Mouse (Mus musculus) kidney, adult 2 months (tissue): ENCODE measurements around the gene Cyp4a31. TPM values are rescaled to one million over a fixed set of nuclear protein-coding genes. Genes with fewer than 3 reads are reported as not detected.
"Not testable (repeated sequence)": the region's sequence is repeated elsewhere in the genome, so short reads cannot be mapped to it uniquely, and the experiment has no call there.

ENCODE experiments used
- DNase-seq: peaks from one replicate; pipeline ENCODE4 v3.0.0; 2021
- H3K27ac ChIP-seq: fragments of 200-500 bp; 2 replicates; pipeline ENCODE4 v1.5.1; 2012; ENCODE audit warnings: low read depth, low read length, control low read depth, inconsistent platforms; ENCODE audit not compliant: insufficient read depth
- H3K27me3 ChIP-seq: fragments of 200-500 bp; replicated peaks from 2 replicates; pipeline ENCODE4 v1.6.1; 2012; ENCODE audit warnings: mild to moderate bottlenecking, moderate library complexity, low read length, inconsistent platforms; ENCODE audit not compliant: control insufficient read depth, insufficient read depth
- H3K36me3 ChIP-seq: fragments of 200-500 bp; 2 replicates; pipeline ENCODE4 v1.6.1; 2012; ENCODE audit warnings: mild to moderate bottlenecking, moderate library complexity, low read length, inconsistent platforms; ENCODE audit not compliant: control insufficient read depth, insufficient read depth
- H3K4me1 ChIP-seq: fragments of 200-500 bp; 2 replicates; pipeline ENCODE4 v1.6.1; 2011; ENCODE audit warnings: low read length; ENCODE audit not compliant: control insufficient read depth, insufficient read depth
- H3K4me3 ChIP-seq: fragments of 200-500 bp; 2 replicates; pipeline ENCODE4 v1.5.1; 2011; ENCODE audit warnings: mild to moderate bottlenecking, low read depth, low read length, control low read depth; ENCODE audit not compliant: insufficient read depth
- CTCF ChIP-seq: fragments of 200-500 bp; conservative IDR thresholded peaks from 2 replicates; pipeline ENCODE4 v1.5.1; 2011; ENCODE audit warnings: low read depth, mild to moderate bottlenecking, control low read depth, low read length, moderate library complexity, mixed read lengths; ENCODE audit not compliant: insufficient read depth, insufficient read length
- POLR2A ChIP-seq: fragments of 200-500 bp; IDR thresholded peaks from one replicate; pipeline ENCODE4 v1.6.1; 2011; ENCODE audit warnings: low read depth, low read length, control low read depth
- WGBS: fragments of 180-500 bp; shearing (Covaris S2); methylation state at CpG from one replicate; pipeline ENCODE4 v1.1.7; 2018; 5-methylcytosine and 5-hydroxymethylcytosine counted together
- polyA plus RNA-seq: library from polyadenylated mRNA; depleted of rRNA; stranded (reverse); fragments of >200 nt; gene quantifications from 2 replicates; pipeline ENCODE4 v1.2.3, GENCODE M21; 2012; rRNA removed

Gene Cyp4a31
- polyA plus RNA-seq, 1 experiment: 234 TPM

DNA sequence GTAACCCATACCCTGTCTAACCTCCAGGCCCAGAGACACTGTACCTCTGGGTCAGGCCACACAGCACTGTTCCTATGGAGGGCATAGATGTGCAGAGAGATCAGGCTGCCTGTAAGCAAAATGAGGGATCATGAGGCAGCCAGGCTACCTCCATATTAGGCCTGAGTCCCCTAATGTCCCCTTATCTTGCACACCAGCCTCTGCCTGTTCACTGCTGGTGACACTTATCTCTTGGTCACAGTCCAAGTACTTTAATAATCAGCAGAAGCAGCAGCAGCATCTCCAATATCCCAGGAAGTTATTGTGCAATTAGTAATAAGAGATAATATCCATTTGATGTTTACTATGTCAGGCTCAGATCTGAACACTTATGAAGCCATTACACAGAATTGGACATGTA, 19.6 kb downstream of the Cyp4a31 start:
- DNase-seq: no peak
- H3K27ac ChIP-seq: no peak overlapping the region
- H3K36me3 ChIP-seq: no peaks in the 10 kb centered on the region
- no peak for TF ChIP-seq CTCF
- TF ChIP-seq POLR2A: no peak
- no peak overlapping the region for H3K4me3 ChIP-seq
- no peaks in the 10 kb centered on the region for H3K4me1 ChIP-seq
- H3K27me3 ChIP-seq: no peaks in the 10 kb centered on the region

GRCm38 (mm10) chr4:115596357-115596756, 32.9 kb downstream of the Cyp4a31 start:
- no peaks in the 10 kb centered on the region for H3K27me3 ChIP-seq
- DNase-seq: no peak
- no peak overlapping the region for H3K4me3 ChIP-seq
- H3K4me1 ChIP-seq: no peaks in the 10 kb centered on the region
- WGBS: 83% methylated on average over 1 of the region's 1 CpGs
- TF ChIP-seq CTCF (no peak), POLR2A (no peak)
- H3K36me3 ChIP-seq: no peaks in the 10 kb centered on the region
- no peak overlapping the region for H3K27ac ChIP-seq

DNA sequence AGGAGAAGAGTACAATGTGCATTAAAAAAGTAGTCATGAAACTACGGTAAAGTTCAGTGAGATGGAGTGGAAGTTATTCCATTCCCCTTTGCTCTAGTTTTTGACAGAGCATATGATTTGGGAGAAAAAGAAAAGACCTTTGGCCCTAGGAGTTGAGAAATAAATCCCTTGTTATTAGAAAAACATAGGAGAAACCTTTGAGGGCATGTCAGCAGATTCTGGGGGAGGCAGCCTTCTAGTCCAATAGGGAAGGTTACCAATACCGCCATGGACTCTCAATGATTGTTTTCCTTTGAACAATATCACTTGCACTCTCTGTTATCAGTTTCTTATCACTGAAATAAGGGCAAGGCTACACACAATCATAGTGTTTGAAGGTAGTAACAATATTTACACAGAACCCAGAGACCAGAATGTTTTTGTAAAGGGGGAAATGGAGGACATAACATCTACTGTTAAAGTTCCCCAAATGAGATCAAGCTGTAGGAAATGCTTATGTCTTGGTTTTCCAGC, 33.4 kb downstream of the Cyp4a31 start:
- Histone ChIP-seq H3K4me1 (no peaks in the 10 kb centered on the region), H3K36me3 (no peaks in the 10 kb centered on the region), H3K4me3 (no peak overlapping the region), H3K27me3 (no peaks in the 10 kb centered on the region), H3K27ac (no peak overlapping the region)
- DNase-seq: no peak
- 51% methylated on average over 2 of the region's 2 CpGs for WGBS
- TF ChIP-seq CTCF (no peak), POLR2A (no peak)

DNA sequence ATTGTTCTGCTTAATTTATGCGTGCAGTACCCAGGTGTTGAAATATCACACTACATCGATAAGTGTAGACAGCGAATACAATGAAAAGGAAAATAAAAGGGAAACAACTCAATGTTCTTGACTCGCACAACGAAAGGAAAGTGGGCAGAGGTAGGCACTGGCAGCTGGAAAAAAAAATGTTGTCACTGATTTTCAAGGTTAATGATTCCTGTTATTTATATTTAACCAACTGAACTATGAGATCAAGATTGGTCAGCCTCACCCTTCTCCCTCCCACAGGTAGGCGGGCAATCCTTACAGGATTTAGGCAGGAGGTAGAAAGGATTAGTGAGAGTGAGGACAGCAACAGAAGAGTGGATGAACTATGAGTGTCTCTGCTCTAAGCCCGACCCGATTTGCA, 37.2 kb downstream of the Cyp4a31 start, which contains the start of gene Cyp4a32:
TSS of gene Cyp4a32 (plus strand) at position 359 of the 400 bp plus-strand sequence.
- H3K27me3 ChIP-seq, H3K27ac ChIP-seq, H3K4me1 ChIP-seq, H3K36me3 ChIP-seq, H3K4me3 ChIP-seq: not testable (repeated sequence)
- WGBS: 68% methylated on average over 8 of the region's 8 CpGs
- DNase-seq: peak; percentile 44

DNA sequence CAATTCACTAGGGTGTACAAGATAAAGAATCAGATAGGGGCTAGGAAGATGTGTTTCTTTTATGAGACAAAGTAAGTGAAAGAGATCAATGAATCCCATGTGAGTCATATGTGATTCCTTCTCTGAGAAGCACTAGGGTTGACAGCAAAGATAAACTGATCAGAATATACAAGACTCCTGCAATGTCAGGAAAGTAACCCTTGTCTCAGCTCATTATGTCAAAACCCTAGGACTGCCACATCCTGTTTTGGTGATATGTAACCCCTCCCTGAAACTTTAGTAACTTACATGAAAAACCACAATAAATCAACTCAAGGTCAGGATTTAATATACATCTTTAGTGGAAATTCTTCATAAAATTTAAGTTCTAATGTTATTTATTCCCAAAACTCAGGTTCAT, 50.6 kb downstream of the Cyp4a31 start:
- Histone ChIP-seq H3K36me3 (no peaks in the 10 kb centered on the region), H3K4me1 (no peaks in the 10 kb centered on the region), H3K27me3 (no peaks in the 10 kb centered on the region), H3K27ac (no peak overlapping the region), H3K4me3 (no peak overlapping the region)
- no peak for DNase-seq
- TF ChIP-seq CTCF: no peak
- no peak for TF ChIP-seq POLR2A

DNA sequence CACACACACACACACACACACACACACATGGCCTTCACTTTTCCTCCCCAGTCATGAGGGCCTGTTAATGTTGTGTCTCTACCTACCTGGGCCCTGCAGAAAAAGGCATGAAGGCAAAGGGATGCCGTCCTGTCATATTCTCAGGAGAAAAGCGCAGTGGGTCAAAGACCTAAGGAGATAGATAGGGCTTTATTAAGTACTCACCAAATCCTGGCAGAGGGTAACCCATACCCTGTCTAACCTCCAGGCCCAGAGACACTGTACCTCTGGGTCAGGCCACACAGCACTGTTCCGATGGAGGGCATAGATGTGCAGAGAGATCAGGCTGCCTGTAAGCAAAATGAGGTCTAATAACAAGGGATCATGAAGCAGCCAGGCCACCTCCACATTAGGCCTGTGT, 62.1 kb downstream of the Cyp4a31 start:
- H3K36me3 ChIP-seq: peaks cover 17% of the 10 kb centered on the region
- not testable (repeated sequence) for H3K27me3 ChIP-seq, DNase-seq, H3K4me3 ChIP-seq, H3K27ac ChIP-seq, H3K4me1 ChIP-seq
- 95% methylated on average over 3 of the region's 3 CpGs for WGBS

Other genes with a start within 250 kb of the Cyp4a31 start
- 2.3 and 2.8 TPM in 2 replicates for gene Cyp4a12b, start 152.0 kb upstream of the Cyp4a31 start, polyA plus RNA-seq
- not detected in 2 replicates for gene Cyp4a30b, start 111.0 kb upstream of the Cyp4a31 start, polyA plus RNA-seq
- gene Cyp4a14, start 67.5 kb upstream of the Cyp4a31 start, polyA plus RNA-seq: 258 and 331 TPM in 2 replicates
- gene Cyp4a10, start 45.4 kb upstream of the Cyp4a31 start, polyA plus RNA-seq: 368 and 393 TPM in 2 replicates
- 0.60 and 0.91 TPM in 2 replicates for gene Cyp4a32, start 37.3 kb downstream of the Cyp4a31 start, polyA plus RNA-seq
- gene Cyp4b1, start 84.1 kb downstream of the Cyp4a31 start, polyA plus RNA-seq: 329 and 340 TPM in 2 replicates
- gene Efcab14, start 174.1 kb downstream of the Cyp4a31 start, polyA plus RNA-seq: 26.4 and 27.9 TPM in 2 replicates
- 0.47 and 0.49 TPM in 2 replicates for gene Tex38, start 217.4 kb downstream of the Cyp4a31 start, polyA plus RNA-seq
- gene Atpaf1, start 221.2 kb downstream of the Cyp4a31 start, polyA plus RNA-seq: 35.0 and 43.2 TPM in 2 replicates